Mouse (Mus musculus): ENCODE measurements around the gene Elf2.
"Not testable (repeated sequence)": the region's sequence is repeated elsewhere in the genome, so short reads cannot be mapped to it uniquely, and the experiment has no call there.

The Elf2 gene

GRCm38 (mm10) chr3:51233918-51234751 lies 106.3 kb downstream of the Elf2 start:
- DNase-seq (ENCODE audit: low read depth, low spot score): peak; percentile 93

- no peak for DNase-seq (ENCODE audit: low read depth, low spot score)
Measured at GRCm38 (mm10) chr3:51233474-51233873, 107.0 kb downstream of the Elf2 start.

GRCm38 (mm10) chr3:51232205-51232910 lies 108.1 kb downstream of the Elf2 start:
- DNase-seq (ENCODE audit: low read depth, low spot score): no peak

GRCm38 (mm10) chr3:51231499-51231898 lies 109.0 kb downstream of the Elf2 start:
- no peak for DNase-seq (ENCODE audit: low read depth, low spot score)

DNA sequence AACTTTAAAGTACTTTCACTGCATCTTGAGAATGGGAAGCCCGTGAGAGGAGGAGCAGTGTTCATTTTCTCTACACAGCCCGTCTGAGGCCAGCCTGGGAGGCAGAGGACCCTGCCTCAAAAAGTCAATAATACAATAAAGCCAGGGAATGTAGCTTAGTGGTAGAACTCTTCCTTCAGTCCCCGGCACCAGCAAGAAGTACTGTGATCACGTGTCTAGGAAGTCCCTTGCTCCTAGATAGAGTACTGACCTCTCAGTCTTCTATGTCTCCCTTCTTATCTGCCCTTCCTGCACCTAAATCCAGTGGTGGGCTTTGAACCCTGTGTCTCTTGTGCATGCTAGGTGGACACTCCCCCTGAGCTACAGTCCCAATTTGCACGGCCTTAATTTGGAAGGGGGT lies 109.6 kb downstream of the Elf2 start:
- no peak for DNase-seq (ENCODE audit: low read depth, low spot score)

DNA sequence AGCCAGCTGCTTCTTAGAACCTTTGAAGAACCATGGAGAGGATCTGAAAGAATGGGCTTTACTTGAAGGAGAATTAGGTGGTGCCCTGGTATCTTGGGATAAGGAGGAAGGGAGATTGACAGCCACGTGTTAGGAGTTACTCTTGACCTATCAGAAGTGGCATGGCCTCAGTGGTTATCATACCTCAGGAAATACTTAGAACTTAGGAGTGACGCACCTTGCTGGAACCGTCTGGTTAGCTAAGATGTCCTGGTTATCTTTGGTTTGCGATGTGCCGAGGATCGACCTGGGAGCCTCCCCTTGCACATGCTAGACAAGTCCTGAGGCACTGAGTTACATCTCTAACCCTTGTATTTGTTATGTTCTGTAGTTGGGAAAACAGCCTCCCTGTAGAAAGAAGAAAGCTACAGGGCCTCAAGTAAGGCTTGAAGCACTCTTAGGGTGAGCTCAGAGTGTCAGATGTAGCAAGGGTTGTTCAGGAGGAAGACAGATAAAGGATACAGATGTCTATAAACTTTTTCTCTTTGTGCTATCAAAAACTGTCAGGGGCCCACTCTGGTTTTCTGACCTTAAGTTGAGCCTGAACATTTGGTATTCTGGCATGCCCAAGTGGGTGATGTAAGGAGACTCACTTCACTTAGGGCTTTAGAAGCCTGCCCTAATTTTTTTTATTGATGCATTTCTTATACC lies 110.2 kb downstream of the Elf2 start:
- no peak for DNase-seq (ENCODE audit: low read depth, low spot score)

- peak; percentile 31 for DNase-seq (ENCODE audit: low read depth, low spot score)
Measured at GRCm38 (mm10) chr3:51229226-51229625, 111.2 kb downstream of the Elf2 start.

GRCm38 (mm10) chr3:51228821-51229205 lies 111.7 kb downstream of the Elf2 start:
- peak; percentile 84 for DNase-seq (ENCODE audit: low read depth, low spot score)

DNA sequence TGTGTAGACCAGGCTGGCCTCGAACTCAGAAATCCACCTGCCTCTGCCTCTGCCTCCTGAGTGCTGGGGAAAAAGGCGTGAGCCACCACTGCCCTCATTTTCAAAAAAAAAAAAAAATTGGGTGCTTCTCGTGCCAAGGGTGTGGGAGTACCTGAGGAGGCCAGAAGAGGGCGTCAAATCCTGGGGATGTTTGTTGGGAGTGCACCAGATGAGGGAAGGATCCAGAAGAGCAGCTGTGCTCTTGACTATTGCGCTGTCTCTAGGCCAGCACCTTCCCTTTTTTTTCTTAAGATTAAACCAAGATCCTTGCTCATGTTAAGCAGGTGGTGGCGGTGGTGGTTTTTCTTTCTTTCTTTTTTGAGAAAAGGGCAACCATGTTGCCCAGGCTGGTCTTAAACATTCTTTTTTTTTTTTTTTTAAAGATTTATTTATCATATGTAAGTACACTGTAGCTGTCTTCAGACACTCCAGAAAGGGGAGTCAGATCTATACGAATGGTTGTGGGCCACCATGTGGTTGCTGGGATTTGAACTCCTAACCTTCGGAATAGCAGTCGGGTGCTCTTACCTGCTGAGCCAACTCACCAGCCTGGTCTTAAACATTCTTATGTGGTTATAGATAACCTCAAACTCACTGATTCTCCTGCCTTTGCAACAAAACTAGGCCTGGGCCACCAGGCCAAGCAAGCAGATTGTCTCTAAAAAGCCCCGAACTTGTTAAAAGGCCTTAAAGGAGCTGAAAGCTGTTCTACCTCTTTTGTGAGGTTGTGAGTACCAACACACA lies 112.2 kb downstream of the Elf2 start:
- DNase-seq (ENCODE audit: low read depth, low spot score): peak; percentile 66

GRCm38 (mm10) chr3:51226601-51227000 lies 113.9 kb downstream of the Elf2 start:
- no peak for DNase-seq (ENCODE audit: low read depth, low spot score)

DNA sequence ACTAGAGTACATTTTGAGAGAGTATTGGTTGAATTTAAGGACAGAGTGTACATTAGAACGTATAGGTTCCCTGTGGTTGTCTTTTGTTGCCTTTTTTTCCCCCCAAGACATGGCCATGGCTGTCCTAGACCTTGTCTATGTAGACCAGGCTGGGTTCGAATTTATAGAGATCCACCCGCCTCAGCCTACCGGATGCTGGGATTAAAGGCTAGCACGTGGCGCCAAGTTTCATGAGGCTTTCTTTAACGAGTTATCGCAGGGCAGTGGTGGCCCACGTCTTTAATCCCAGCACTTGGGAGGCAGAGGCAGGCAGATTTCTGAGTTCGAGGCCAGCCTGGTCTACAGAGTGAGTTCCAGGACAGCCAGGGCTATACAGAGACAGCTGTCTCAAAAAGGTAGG lies 114.5 kb downstream of the Elf2 start:
- no peak for DNase-seq (ENCODE audit: low read depth, low spot score)

- DNase-seq (ENCODE audit: low read depth, low spot score): no peak
Measured at GRCm38 (mm10) chr3:51225226-51225750, 115.2 kb downstream of the Elf2 start.

DNA sequence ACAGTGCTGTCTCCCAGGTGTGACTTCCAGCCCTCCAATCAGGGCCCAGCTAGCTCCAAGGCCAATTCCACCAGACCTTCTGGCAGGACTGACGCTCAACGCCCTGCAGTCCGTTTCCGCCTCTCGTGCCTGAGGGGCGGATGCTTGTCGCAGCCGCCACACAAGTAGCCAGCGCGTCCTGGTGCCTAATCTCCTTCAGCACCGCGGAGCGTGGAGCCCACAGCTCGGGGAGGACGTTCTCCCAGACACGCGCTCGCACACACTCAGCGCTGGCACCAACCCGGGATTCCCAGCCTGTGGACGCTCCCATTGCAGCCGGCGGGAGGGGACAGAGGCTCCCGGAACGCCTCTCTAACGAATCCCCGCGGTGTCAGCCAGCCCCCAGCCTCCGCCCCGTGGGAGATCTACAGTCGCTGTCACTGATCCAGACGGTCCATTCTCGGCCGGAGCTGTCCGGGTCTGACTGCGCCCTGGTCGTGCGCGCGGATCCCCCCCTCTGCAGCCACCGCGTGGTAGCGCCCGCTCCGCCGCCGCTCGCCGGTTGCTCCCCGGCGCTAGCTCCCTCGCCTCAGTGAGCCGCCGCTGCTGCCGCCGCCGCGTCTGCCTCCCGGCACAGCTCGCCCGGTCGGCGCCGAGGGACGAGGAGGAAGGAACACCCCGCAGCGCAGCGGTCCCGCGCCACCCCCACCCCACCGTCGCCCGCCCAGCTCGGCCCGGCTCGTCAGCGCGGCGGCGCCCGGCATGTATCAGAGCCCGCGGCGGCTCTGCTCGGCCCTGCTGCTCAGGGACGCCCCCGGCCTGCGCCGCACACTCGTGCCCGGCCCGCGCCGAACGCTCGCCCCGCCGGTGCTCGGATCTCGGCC lies 115.9 kb downstream of the Elf2 start, which contains the start of gene Noct:
Gene Noct (plus strand): TSS at position 85 of the 863 bp plus-strand sequence.
- DNase-seq (ENCODE audit: low read depth, low spot score): peak; percentile 96

DNA sequence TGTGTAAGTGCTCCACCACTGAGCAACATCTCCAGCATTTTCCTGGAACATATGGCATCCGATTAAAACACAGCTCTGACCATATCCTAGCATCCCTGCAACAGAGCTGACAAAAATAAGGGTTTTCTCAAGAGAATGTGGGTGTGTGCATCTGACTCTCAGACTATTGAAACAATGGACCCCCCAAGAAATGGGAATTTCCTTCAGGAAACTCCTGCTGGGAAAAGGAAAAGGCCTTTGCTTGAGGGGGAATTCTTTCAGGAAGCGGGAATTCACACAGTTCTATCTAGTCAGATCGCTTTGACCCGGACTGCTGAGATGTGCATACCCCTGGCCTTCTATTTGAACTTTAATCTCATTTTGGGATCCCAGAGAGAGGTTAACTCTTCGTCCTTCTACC lies 116.9 kb downstream of the Elf2 start:
- DNase-seq (ENCODE audit: low read depth, low spot score): peak; percentile 33

GRCm38 (mm10) chr3:51222834-51223460 lies 117.5 kb downstream of the Elf2 start:
- no peak for DNase-seq (ENCODE audit: low read depth, low spot score)

GRCm38 (mm10) chr3:51222302-51222701 lies 118.2 kb downstream of the Elf2 start:
- DNase-seq (ENCODE audit: low read depth, low spot score): no peak

GRCm38 (mm10) chr3:51221847-51222246 lies 118.6 kb downstream of the Elf2 start:
- DNase-seq (ENCODE audit: low read depth, low spot score): no peak

DNA sequence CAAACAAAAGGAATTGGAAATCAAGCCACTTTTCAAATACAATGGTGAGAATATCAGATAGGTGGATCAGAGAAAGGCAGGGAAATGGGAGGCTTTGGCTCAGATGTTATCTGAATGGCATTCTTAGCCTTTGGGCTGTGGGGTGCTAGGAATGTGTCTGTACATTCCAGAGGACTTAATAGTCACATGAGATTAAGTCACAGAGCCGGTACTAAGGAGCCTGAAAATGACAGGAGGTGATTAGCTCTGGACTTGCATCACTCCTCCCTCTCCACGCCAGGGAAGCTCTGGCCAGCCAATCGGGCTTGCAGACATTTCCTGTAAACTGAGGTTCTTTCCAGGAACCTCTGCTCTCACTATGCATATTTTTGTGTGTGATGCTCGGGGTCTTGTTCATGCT lies 119.6 kb downstream of the Elf2 start:
- DNase-seq (ENCODE audit: low read depth, low spot score): no peak

DNA sequence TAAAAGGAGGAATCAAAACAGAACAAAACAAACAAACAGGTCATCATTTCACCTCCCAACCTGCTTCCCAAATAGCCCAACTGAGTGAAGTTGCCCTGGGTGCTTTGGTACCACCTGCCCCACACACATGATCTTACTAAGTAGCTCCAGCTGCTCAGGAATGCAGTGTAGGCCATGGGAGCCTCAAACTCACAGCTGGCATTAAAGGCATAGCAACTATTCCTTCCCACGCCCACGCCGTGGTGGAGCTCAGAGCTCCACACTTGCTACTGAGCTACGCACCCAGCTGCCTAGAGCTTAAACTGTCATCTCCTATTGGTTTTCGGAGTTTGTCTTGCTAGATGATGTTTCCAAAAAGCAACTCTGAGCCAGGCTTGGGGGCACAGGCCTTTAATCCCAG lies 121.2 kb downstream of the Elf2 start:
- DNase-seq (ENCODE audit: low read depth, low spot score): peak; percentile 46

- DNase-seq (ENCODE audit: low read depth, low spot score): not testable (repeated sequence)
Measured at GRCm38 (mm10) chr3:51218385-51218784, 122.1 kb downstream of the Elf2 start.

Data from brain, adult 2 months (tissue).